1 mouse cellular context compared by ENCODE assay signal in the genomic region with DNA sequence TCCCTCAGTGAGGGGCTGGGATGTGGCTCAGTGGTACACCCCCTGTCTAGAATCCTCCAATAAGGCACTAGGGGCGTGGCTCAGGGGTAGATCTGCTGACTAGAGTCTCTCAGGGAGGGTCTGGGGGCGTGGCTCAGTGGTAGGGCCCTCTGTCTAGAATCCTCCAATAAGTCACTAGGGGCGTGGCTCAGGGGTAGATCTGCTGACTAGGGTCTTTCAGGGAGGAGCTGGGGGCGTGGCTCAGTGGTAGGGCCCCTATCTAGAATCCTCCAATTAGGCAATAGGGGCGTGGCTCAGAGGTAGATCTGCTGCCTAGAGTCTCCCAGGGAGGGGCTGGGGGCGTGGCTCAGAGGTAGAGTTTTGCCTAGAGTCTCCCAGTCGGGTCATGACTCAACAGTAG.
TF ChIP-seq lines count a peak whose summit lies in the region.

No protein-coding gene starts in this region.

TF ChIP-seq in MEL, 35 proteins besides CTCF, POLR2A, EP300 and RAD21 (continued from another document):
- TF ChIP-seq POLR2AphosphoS2 (IDR thresholded peaks at IDR 0.05; ENCODE audit: low read length) (no peak), SIN3A (IDR thresholded peaks at IDR 0.05; ENCODE audit: low read length) (no peak), USF2 (IDR thresholded peaks at IDR 0.05; ENCODE audit: borderline replicate concordance in 1 of 2, insufficient read depth in 1 of 2, low read depth in 1 of 2, low read length in 2 of 2) (no peak), TBP (IDR thresholded peaks at IDR 0.05; ENCODE audit: low read depth, low read length) (no peak), SMC3 (IDR thresholded peaks at IDR 0.05; ENCODE audit: low read depth, low read length) (no peak), TCF12 (IDR thresholded peaks at IDR 0.05; ENCODE audit: low read depth, low read length) (no peak), POLR2AphosphoS5 (IDR thresholded peaks at IDR 0.05; ENCODE audit: borderline replicate concordance, low read depth, low read length) (no peak), MAZ (IDR thresholded peaks at IDR 0.05; ENCODE audit: low read depth, low read length) (no peak), KAT2A (conservative IDR thresholded peaks at IDR 0.05; ENCODE audit: low read depth, low read length) (no peak), UBTF (IDR thresholded peaks at IDR 0.05; ENCODE audit: borderline replicate concordance, insufficient read depth, low read depth, low read length) (no peak), CHD1 (IDR thresholded peaks at IDR 0.05; ENCODE audit: low read depth, low read length) (no peak), MAX (IDR thresholded peaks at IDR 0.05; ENCODE audit: low read length) (no peak), MYB (IDR thresholded peaks at IDR 0.05; ENCODE audit: low read depth, low read length) (no peak), NELFE (IDR thresholded peaks at IDR 0.05; ENCODE audit: low read depth, low read length) (no peak)
